Mouse (Mus musculus): Measurements from ENCODE around the gene Tm9sf2. TPM values are rescaled to one million over a fixed set of nuclear protein-coding genes. Genes with fewer than 3 reads are reported as not detected.

Gene Tm9sf2
- 162 and 170 TPM in 2 replicates for polyA plus RNA-seq (2015; fragmentation: Nextera tagmentation; extraction: Ambion mirVana)

DNA sequence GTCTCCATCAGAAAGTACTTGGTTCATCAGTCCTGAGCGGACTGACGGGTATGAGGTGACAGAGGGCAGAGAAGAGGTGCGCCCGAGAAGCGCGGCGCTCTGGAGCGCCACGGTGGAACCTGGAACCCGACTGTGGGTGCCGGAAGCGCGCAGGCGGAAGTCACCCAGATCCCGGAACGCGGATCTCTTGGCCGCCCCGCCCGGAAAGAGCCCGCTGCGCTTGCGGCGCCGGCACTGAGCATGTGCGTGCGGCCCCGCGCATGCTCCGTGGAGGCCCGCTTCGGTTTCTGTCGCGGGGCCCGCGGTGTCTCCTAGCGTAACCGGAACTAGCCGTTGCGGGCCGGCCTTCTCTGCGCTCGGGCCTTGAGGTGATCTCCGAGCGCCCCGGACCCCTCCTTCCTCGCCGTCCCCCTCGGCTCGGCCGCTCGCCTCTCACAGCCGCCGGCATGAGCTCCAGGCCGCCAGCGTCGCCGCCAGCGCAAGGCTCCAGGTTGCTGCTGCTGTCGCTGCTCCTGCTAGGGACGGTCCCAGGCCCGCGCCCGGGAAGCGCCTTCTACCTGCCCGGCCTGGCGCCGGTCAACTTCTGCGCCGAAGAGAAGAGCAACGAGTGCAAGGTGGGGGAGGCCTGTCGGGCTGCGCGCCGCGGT, at the start of gene Tm9sf2:
Tm9sf2 (plus strand) TSS at position 217 of the 647 bp plus-strand sequence.
- peak; percentile 31; the same call in 1 of the 2 replicates for TF ChIP-seq CTCF (IDR thresholded peaks at IDR 0.05)
- TF ChIP-seq EP300 (IDR thresholded peaks at IDR 0.05): no peak
- peak; percentile 98 for DNase-seq (ENCODE audit: low spot score)
- peak within 1 kb of the TSS; percentile 96 for H3K27ac ChIP-seq (ENCODE audit: low read length)
- peak within 1 kb of the TSS; percentile 97 for H3K4me3 ChIP-seq (ENCODE audit: low read depth, low read length)
- ATAC-seq: peak; percentile 93
- no peaks in the 10 kb centered on the region for H3K36me3 ChIP-seq (ENCODE audit: insufficient read depth, low read length)
- H3K27me3 ChIP-seq (replicated peaks; ENCODE audit: insufficient read depth, low read length): no peaks in the 10 kb centered on the region
- H3K9me3 ChIP-seq (ENCODE audit: low read length): no peaks in the 10 kb centered on the region
- 2% methylated on average over 63 of the region's 76 CpGs for WGBS
- H3K4me1 ChIP-seq (ENCODE audit: insufficient read depth, low read depth, low read length): peaks cover 18% of the 10 kb centered on the region; the same call in 1 of the 2 replicates
- H3K4me2 ChIP-seq (replicated peaks; ENCODE audit: low read depth, low read length): peak within 1 kb of the TSS; percentile 83
- H3K9ac ChIP-seq (replicated peaks; ENCODE audit: low read depth): peak within 1 kb of the TSS; percentile 99

GRCm38 (mm10) chr14:122057941-122058346, 48.9 kb upstream of the Tm9sf2 start:
- no peaks in the 10 kb centered on the region for H3K27me3 ChIP-seq (replicated peaks; ENCODE audit: insufficient read depth, low read length)
- H3K4me2 ChIP-seq (replicated peaks; ENCODE audit: low read depth, low read length): no peak overlapping the region
- H3K36me3 ChIP-seq (ENCODE audit: insufficient read depth, low read length): no peaks in the 10 kb centered on the region
- no peaks in the 10 kb centered on the region for H3K4me1 ChIP-seq (ENCODE audit: insufficient read depth, low read depth, low read length)
- H3K9me3 ChIP-seq (ENCODE audit: low read length): no peaks in the 10 kb centered on the region
- no peak overlapping the region for H3K4me3 ChIP-seq (ENCODE audit: low read depth, low read length)
- H3K27ac ChIP-seq (ENCODE audit: low read length): no peak overlapping the region
- H3K9ac ChIP-seq (replicated peaks; ENCODE audit: low read depth): no peak overlapping the region
- no peak for TF ChIP-seq CTCF (IDR thresholded peaks at IDR 0.05)
- TF ChIP-seq EP300 (IDR thresholded peaks at IDR 0.05): no peak
- DNase-seq (ENCODE audit: low spot score) (no peak), ATAC-seq (no peak)
- 15% methylated on average over 2 of the region's 2 CpGs for WGBS

GRCm38 (mm10) chr14:122060642-122061041, 46.2 kb upstream of the Tm9sf2 start:
- Histone ChIP-seq H3K9ac (replicated peaks; ENCODE audit: low read depth) (no peak overlapping the region), H3K4me2 (replicated peaks; ENCODE audit: low read depth, low read length) (no peak overlapping the region), H3K9me3 (ENCODE audit: low read length) (no peaks in the 10 kb centered on the region), H3K36me3 (ENCODE audit: insufficient read depth, low read length) (no peaks in the 10 kb centered on the region), H3K4me1 (ENCODE audit: insufficient read depth, low read depth, low read length) (no peaks in the 10 kb centered on the region), H3K4me3 (ENCODE audit: low read depth, low read length) (no peak overlapping the region), H3K27me3 (replicated peaks; ENCODE audit: insufficient read depth, low read length) (no peaks in the 10 kb centered on the region), H3K27ac (ENCODE audit: low read length) (no peak overlapping the region)
- TF ChIP-seq EP300 (IDR thresholded peaks at IDR 0.05) (no peak), CTCF (IDR thresholded peaks at IDR 0.05) (peak; percentile 99)
- WGBS: 11% methylated on average over 3 of the region's 3 CpGs
- ATAC-seq: peak; percentile 69
- DNase-seq (ENCODE audit: low spot score): peak; percentile 90

DNA sequence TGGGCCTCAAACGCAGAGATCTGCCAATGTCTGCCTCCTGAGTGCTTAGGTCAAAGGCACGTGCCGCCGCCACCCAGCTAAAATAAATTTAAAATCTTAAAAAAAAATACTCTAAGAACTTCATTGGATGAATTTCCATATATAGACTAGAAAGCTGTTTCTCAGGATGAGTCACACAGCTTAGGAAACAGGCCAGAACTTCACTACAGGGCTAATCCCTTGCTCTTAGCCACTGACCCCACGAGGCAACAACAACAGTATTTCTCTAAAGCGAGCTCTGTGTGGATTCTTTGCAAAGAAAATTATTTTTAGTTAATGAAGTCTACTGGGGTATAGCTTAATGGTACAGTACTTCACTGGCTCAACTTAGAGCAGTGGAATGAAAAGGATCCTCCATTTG, 45.5 kb upstream of the Tm9sf2 start:
- Histone ChIP-seq H3K9me3 (ENCODE audit: low read length) (no peaks in the 10 kb centered on the region), H3K9ac (replicated peaks; ENCODE audit: low read depth) (no peak overlapping the region), H3K36me3 (ENCODE audit: insufficient read depth, low read length) (no peaks in the 10 kb centered on the region), H3K4me2 (replicated peaks; ENCODE audit: low read depth, low read length) (no peak overlapping the region), H3K4me3 (ENCODE audit: low read depth, low read length) (no peak overlapping the region), H3K27ac (ENCODE audit: low read length) (no peak overlapping the region), H3K27me3 (replicated peaks; ENCODE audit: insufficient read depth, low read length) (no peaks in the 10 kb centered on the region), H3K4me1 (ENCODE audit: insufficient read depth, low read depth, low read length) (no peaks in the 10 kb centered on the region)
- DNase-seq (ENCODE audit: low spot score) (no peak), ATAC-seq (no peak)
- TF ChIP-seq CTCF (IDR thresholded peaks at IDR 0.05) (no peak), EP300 (IDR thresholded peaks at IDR 0.05) (no peak)
- 83% methylated on average over 6 of the region's 6 CpGs for WGBS

DNA sequence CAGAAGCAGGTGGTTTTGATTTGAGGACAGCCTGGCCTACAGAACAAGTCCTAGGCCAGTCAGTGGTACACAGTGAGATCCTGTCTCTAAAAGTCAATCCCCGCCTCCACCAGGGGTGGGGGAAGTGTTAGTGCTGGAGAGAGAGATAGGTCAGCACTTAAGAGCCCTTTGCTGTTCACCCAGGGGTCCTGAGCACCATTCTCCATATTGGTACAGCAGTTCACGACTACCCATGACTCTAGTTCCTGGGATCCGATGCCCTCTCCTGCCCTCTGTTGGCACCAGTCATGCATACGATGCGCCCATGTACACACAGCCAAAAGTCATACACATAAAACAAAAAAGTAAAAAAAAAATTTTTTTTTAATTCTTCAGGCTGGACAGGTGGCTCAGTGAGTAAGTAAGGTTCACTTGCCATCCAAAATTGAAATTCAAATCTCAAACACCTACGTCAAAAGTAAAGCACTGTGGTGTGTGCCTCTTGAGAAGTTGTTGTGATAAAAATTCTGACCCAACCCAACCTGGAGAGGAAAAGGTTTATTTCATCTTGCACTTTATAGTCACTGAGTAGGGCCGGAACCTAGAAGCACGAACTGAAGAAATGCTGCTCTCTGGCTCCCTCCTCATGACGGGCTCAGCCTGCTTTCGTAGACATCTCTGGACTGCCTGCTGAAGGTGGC, 44.3 kb upstream of the Tm9sf2 start:
- Histone ChIP-seq H3K36me3 (ENCODE audit: insufficient read depth, low read length) (no peaks in the 10 kb centered on the region), H3K4me2 (replicated peaks; ENCODE audit: low read depth, low read length) (no peak overlapping the region), H3K27ac (ENCODE audit: low read length) (no peak overlapping the region), H3K4me1 (ENCODE audit: insufficient read depth, low read depth, low read length) (no peaks in the 10 kb centered on the region), H3K9me3 (ENCODE audit: low read length) (no peaks in the 10 kb centered on the region), H3K9ac (replicated peaks; ENCODE audit: low read depth) (no peak overlapping the region), H3K4me3 (ENCODE audit: low read depth, low read length) (no peak overlapping the region), H3K27me3 (replicated peaks; ENCODE audit: insufficient read depth, low read length) (no peaks in the 10 kb centered on the region)
- 75% methylated on average over 10 of the region's 10 CpGs for WGBS
- ATAC-seq (no peak), DNase-seq (ENCODE audit: low spot score) (no peak)
- TF ChIP-seq EP300 (IDR thresholded peaks at IDR 0.05) (no peak), CTCF (IDR thresholded peaks at IDR 0.05) (no peak; the same call in 1 of the 2 replicates)

- Histone ChIP-seq H3K9ac (replicated peaks; ENCODE audit: low read depth) (no peak overlapping the region), H3K4me3 (ENCODE audit: low read depth, low read length) (no peak overlapping the region), H3K27ac (ENCODE audit: low read length) (no peak overlapping the region), H3K27me3 (replicated peaks; ENCODE audit: insufficient read depth, low read length) (no peaks in the 10 kb centered on the region), H3K36me3 (ENCODE audit: insufficient read depth, low read length) (no peaks in the 10 kb centered on the region), H3K4me1 (ENCODE audit: insufficient read depth, low read depth, low read length) (no peaks in the 10 kb centered on the region), H3K4me2 (replicated peaks; ENCODE audit: low read depth, low read length) (no peak overlapping the region), H3K9me3 (ENCODE audit: low read length) (no peaks in the 10 kb centered on the region)
- TF ChIP-seq EP300 (IDR thresholded peaks at IDR 0.05): no peak
- TF ChIP-seq CTCF (IDR thresholded peaks at IDR 0.05): no peak
- 56% methylated on average over 5 of the region's 5 CpGs for WGBS
- ATAC-seq (no peak), DNase-seq (ENCODE audit: low spot score) (no peak)
Observed at GRCm38 (mm10) chr14:122063599-122063998, 43.2 kb upstream of the Tm9sf2 start.
